Mouse (Mus musculus) monocyte, adult 2 months (primary cell): ENCODE data around the gene Gm10647.
"Not testable (repeated sequence)": the region's sequence is repeated elsewhere in the genome, so short reads cannot be mapped to it uniquely, and the experiment has no call there.

Experiments used
- DNase-seq, 2 experiments: peaks; one replicate each; pipeline ENCODE4 v3.0.0; 2022; ENCODE audit warnings: low spot score in 2 of 2, low read depth in 1 of 2

Gene Gm10647

DNA sequence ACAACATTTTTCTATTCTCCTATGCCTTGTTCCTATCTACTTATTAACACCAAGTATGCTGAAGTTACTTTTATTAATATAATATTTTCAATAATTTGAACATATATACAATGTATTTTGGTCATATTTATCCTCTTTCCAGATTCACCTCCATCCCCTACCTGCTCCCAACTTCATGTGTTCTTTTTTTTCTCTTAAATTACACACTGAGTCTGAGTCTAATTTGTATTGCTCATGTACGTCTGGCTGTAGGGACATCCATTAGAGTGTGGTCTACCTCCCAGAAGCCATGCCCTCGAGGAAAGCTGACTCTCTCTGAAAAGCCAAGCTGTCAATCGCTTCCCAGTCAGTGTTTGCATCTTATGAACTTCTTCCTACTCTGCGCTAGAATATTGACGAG lies at the start of gene Gm10647:
Gm10647 (plus strand) TSS at position 301 of the 400 bp plus-strand sequence.
- DNase-seq = no peak

DNA sequence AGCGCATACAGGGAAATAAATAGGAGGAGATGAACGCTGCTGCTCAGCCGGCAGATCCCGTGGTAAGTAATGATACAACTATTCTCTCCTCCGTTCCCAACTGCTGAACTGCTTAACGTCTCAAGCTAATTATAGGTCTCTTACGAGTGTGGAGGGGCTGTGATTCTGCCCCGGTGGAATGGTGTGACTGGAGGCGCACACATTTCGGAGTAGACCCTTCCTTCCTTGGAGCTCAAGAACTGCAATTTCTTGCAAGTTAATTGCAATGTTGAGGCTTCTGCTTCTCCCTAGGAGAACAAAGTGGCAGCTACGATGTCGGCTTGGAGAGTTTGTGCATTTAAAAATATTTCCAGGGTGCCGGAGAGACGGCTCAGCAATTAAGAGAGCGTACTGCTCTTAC lies 48.4 kb upstream of the Gm10647 start:
- DNase-seq = no peak

GRCm38 (mm10) chr9:66752849-66753248 lies 44.0 kb upstream of the Gm10647 start:
- no peak for DNase-seq

- DNase-seq = no peak
Observed at GRCm38 (mm10) chr9:66760991-66761390, 35.8 kb upstream of the Gm10647 start.

- no peak for DNase-seq
Observed at GRCm38 (mm10) chr9:66768721-66769120, 28.1 kb upstream of the Gm10647 start.

DNA sequence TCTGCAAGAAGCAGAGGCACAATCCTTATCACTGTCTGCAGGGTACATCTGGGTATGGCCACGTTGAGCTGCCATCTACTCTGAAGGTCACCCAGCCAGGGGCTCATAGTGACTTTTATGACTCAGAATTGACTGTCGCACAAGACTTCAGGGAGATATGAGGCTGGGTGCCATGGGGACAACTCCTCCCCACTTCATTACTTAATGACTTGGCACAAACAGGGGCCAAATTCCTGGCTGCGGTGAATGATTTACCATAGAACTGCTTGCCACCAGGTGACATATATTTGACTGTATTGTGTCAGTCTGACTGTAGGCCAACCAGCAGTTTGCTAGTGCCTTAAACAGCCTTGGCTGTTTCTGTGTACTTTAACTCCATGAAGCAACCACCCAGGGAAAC lies 27.6 kb upstream of the Gm10647 start:
- no peak for DNase-seq

- DNase-seq = no peak
Observed at GRCm38 (mm10) chr9:66770701-66771100, 26.1 kb upstream of the Gm10647 start.

GRCm38 (mm10) chr9:66784552-66784951 lies 12.3 kb upstream of the Gm10647 start:
- DNase-seq = not testable (repeated sequence)

- no peak for DNase-seq
Observed at GRCm38 (mm10) chr9:66787821-66788220, 9.0 kb upstream of the Gm10647 start.

DNA sequence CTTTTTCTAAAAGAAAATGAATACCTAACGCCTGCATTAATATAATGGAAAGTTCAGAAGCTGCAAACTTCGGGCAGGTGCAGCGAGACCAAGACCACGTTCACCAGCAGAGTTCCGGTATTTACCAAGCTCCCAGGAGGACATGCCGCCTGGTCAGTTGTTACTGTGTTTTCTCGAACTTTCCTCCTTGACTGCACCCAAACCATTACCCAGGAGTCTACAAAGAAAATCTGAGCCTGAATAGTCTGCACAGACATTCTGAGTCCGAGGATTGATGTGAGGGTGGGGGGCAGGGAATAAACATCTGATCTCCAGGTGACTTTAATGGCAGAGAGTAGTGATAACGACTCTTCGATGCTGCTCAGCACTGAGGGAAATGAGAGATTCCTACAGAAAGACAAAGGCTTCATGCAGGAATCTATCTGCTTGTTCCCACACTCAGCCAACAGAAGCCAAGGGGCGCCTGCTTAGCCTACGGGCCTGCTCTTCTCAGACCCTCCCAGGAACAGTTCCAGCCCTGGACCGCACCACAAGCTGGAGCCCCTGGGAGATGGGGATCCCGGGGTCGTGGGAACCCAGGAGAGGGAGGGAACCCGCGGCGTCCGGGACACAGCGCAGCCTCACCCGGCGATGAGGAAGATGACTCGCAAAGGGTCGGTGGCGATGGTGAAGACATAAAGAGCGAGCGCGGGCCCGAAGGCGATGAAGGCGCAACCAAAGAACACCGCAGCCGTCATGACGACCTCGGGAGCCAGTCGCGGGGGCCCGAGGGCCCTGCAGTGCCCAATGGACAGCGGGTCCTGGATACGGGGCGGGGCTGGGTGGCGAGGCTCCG lies 2.0 kb upstream of the Gm10647 start:
- DNase-seq = no peak

DNA sequence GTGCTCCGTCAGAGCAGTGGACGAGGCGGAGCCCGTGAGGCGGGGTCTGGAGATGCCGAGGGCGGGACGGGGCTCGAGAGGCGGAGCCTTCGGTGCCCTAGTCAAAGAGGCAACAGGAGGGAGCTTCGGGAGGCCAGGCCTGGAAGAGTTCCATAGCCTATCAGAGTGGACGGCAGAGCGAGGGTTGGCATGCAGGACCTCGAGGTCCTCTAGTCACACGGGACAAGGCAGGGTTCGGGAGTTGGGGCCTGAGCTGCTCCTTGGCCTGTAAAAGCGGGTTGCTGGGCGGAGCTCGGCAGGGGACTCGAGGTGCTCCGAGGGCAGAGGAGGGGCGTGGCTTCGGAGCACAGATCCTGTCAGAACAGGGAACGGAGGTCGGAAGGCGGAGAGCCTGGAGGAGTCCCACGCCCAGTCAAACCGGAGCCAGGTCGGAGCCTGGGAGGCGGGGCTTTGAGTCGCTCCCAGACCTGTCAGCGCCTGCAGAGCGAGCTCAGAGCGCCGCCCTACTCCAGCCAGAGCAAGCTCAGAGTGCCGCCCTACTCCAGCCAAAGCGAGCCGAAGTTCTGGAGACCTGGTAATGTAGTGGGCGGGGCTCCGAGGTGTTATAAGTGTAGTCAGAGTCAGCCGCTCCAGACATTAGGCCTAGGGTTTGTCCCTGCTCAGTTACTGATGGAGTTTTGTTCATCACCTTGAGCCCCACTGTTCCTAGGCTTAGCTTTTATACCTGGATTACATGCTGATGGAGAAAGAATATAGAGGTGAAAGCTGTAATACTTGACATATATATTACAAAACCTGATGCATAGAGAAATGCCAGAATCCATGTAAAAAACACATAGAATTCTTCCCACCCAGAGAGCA lies 1.1 kb upstream of the Gm10647 start, which contains the start of gene Aph1b:
Aph1b (minus strand) TSS at position 27 of the 861 bp plus-strand sequence.
- peak; percentile 82 to 94 for DNase-seq

DNA sequence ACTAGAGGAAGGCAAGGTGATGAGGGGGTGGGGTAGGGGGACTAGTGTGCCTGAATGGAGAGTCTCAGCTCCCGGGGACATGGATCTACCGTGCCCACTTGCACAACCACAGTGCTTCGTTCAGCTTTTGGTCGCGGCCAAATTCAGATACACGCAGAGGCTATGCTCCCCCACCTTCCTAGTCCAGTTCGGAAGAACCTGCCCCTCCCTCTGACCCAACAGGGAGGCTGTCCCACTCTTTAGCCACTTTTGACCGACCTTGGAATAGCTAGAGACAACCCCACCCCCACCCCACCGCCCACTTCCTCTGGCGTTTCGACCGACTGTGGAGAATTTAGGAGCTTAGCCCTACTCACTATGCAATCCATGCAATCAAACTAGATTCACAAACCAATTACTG lies 5.1 kb downstream of the Gm10647 start:
- DNase-seq = no peak

DNA sequence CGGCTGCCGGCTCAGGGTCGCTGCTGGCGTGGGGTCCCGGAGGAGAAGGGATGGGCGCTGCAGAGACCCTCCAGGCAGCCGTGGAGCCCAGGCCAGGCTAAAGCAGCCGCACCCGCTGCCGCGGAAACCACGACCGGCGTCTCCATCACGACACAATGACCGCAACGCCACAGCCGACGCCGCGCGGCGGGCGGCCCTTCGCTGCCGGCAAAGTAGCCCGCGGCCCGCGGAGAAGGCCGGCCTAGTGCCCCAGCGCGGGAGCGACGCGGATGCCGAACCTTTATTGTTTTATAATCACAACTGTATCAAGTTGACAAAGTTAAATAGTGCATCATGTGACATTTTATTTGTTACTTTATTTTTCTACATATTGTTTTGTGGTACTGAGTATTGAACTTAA lies 9.1 kb downstream of the Gm10647 start:
- DNase-seq = not testable (repeated sequence)

DNA sequence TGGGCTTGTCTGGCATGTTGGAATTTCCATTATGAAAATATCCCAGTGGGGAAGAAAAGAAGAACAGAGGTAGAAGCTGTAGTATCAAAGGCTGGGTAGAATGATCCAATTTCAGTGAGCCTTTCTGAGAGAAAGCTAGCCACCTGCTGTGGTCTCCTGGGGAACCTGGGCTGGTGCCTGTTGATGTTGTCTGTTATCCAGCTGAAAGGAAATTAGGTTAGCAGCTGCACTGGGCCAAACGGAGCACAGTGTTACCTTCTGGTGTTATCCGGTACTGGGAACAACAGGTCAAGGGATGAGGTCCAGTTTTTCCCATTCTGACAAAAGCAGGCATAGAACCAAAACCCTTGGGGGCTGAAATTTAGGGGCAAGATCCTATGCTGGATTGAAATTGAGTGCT lies 16.6 kb downstream of the Gm10647 start:
- no peak for DNase-seq

- DNase-seq = no peak
Observed at GRCm38 (mm10) chr9:66820996-66821395, 24.2 kb downstream of the Gm10647 start.

DNA sequence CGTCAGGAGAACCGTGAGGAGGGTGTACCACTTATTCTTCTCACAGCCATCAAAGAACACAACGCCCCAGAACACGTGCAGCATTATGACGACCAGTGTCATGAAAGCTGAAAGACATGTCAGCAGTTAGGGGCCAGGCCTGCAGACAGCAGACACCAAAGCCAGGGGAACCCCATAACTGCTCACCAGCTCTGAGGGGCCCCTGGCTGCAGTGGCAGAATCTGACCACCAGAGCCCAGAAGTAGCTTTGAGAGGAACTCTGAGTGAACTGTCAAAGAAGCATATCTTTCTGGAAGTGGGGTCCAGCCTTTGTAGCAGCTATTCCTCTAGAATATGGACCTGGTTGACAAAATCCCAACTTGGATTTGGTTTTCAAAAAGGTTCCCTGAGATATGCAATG lies 25.4 kb downstream of the Gm10647 start:
- not testable (repeated sequence) for DNase-seq

DNA sequence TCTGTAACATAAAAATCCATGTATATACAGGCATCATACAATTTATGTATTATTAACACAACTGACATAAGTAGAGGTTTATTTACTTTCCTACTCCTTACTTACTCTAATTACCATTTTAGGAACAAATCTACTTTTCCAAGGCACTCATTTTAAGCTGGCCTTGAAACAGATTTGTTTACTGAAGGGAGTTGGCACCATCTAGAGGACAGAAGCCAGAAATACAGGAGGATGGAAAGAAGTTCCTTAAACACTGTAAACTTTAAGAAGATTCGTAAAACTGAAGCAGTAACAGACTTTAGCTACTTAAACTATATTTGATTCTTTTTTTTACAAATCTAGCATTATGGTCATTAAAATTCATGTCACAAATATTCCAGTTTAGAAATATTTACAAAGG lies 29.2 kb downstream of the Gm10647 start:
- DNase-seq = no peak

DNA sequence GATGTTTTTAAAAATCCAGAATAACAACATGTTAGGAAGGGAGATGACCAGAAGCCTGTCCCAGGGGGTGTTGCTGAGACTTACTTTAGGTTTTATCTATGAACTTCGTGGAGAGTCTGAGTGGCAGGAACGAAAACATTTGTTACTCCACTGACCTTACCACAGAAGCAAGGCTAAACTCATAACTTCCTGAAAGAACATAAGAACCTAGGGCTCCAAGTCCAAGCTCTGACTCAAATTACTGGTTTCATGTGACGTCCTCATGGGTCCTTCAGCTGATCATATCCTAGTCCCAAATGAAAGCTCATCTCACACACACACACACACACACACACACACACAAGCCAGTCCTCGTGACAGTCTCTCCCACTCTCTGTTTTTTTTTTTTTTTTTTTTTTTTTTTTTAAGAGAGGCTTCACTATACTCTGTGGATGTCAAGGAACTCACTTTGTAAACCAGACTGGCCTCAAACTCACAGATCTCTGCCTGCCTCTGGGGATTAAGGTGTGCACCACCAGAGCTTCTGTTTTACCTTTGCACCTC lies 35.6 kb downstream of the Gm10647 start:
- peak in 1 of 2 experiments; percentile 48 for DNase-seq

- no peak for DNase-seq
Observed at GRCm38 (mm10) chr9:66833851-66834250, 37.0 kb downstream of the Gm10647 start.

DNA sequence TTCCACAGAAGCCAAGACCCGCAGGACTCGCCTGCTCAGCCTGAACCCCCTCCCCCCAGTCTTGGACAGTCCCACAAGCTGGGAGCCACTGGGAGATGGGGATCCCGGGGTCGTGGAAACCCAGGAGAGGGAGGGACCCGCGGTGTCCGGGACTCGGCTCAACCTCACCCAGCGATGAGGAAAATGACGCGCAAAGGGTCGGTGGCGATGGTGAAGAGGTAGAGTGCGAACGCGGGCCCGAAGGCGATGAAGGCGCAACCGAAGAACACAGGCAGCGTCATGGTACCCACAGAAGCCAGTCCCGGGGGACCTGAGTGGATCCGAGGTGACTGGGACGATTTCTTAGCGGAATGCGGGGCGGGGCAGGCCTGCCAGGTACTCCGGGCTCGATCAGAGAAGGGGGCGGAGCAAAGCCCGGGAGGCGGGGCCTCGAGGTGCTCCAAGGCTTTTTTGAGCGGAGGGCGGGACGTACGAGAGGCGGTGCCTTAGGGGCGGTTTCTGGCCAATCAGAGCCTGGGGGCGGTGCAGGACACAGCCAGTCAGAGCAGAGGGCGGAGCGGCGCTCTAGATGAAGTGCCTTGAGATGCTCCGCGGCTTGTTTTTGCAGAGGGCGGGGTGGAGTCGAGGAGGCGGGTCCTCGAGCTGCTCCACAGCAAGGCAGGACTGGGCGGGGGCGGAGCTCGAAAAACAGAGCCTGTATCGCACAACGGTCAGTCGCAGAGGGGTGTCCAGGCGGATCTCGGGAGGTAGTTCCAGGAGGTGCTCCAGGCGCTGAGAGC lies 37.7 kb downstream of the Gm10647 start, which contains the start of gene Aph1c:
Aph1c (minus strand) TSS at position 409 of the 779 bp plus-strand sequence.
- peak; percentile 97 to 98 for DNase-seq

DNA sequence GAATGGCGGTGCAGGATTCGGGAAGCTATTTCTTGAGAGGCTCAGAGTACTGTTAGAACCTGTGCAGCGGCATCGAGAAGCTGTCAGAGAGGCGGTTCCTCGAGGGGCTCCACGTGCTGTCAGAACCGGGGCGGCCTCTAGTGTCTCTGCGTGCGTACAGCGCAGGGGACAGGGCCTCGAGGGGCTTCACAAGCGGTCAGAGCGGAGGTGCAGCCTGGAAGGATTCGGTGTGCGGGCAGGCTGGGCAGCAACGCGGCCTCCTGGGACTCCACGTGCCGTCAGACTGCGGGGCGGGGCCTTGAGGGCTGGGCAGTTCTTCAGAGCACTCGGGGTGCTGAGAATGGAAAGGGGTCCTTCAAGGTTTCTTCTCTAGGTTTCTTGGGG lies 38.2 kb downstream of the Gm10647 start:
- DNase-seq = no peak
